Mouse (Mus musculus) C2C12 (cell line): ENCODE measurements around the gene Ccdc38. TPM values are rescaled to one million over a fixed set of nuclear protein-coding genes. Genes with fewer than 3 reads are reported as not detected.

ENCODE experiments used
- H3K27me3 ChIP-seq: one replicate; pipeline ENCODE4 v1.6.1; 2011; ENCODE audit not compliant: control insufficient read depth, insufficient read depth, insufficient read length
- H3K36me3 ChIP-seq: one replicate; pipeline ENCODE4 v1.6.1; 2011; ENCODE audit not compliant: control insufficient read depth, insufficient read depth
- H3K4me3 ChIP-seq: one replicate; pipeline ENCODE4 v1.5.1; 2011; ENCODE audit warnings: mild to moderate bottlenecking, control low read depth; ENCODE audit not compliant: poor library complexity, insufficient read depth, severe bottlenecking
- H3K79me2 ChIP-seq: one replicate; pipeline ENCODE4 v1.6.1; 2011; ENCODE audit not compliant: control insufficient read depth, insufficient read depth
- H3K79me3 ChIP-seq: one replicate; pipeline ENCODE4 v1.6.1; 2011; ENCODE audit warnings: low read depth, control low read depth
- H3ac ChIP-seq: one replicate; pipeline ENCODE3; 2011; ENCODE audit warnings: low read depth; ENCODE audit not compliant: control insufficient read depth, insufficient read length
- CEBPB ChIP-seq: IDR thresholded peaks from one replicate; pipeline ENCODE4 v1.6.1; 2011; ENCODE audit warnings: low read depth, mild to moderate bottlenecking, control low read depth, moderate library complexity
- CTCF ChIP-seq: IDR thresholded peaks from one replicate; pipeline ENCODE4 v1.5.1; 2011; ENCODE audit not compliant: control insufficient read depth, insufficient read depth, insufficient read length
- FOSL1 ChIP-seq: IDR thresholded peaks from one replicate; pipeline ENCODE4 v1.8.0; 2011; ENCODE audit warnings: mild to moderate bottlenecking, low read length; ENCODE audit not compliant: poor library complexity, insufficient read depth, severe bottlenecking
- MAX ChIP-seq: IDR thresholded peaks from one replicate; pipeline ENCODE4 v1.6.1; 2011; ENCODE audit warnings: mild to moderate bottlenecking, control low read depth
- MYOD1 ChIP-seq: IDR thresholded peaks from one replicate; pipeline ENCODE4 v1.6.1; 2011; ENCODE audit warnings: low read depth; ENCODE audit not compliant: control insufficient read depth, insufficient read length
- MYOG ChIP-seq: IDR thresholded peaks from one replicate; pipeline ENCODE4 v1.6.1; 2011; ENCODE audit not compliant: control insufficient read depth, insufficient read length; ENCODE audit errors: extremely low read depth
- USF1 ChIP-seq: IDR thresholded peaks from one replicate; pipeline ENCODE4 v1.6.1; 2011; ENCODE audit warnings: low read depth, mild to moderate bottlenecking, control low read depth, moderate library complexity
- polyA plus RNA-seq: library from polyadenylated mRNA; unstranded; fragments of >200 nt; fragmentation: generic; extraction: Trizol; gene quantifications from one replicate; pipeline ENCODE4 v1.2.1, GENCODE M21; 2012; ENCODE audit warnings: missing spikeins

Ccdc38 gene
- polyA plus RNA-seq, 1 experiment = 0.08 TPM

GRCm38 (mm10) chr10:93623725-93624124 lies 83.3 kb downstream of the Ccdc38 start:
- H3K4me3 ChIP-seq = no peak overlapping the region
- no peak overlapping the region for H3ac ChIP-seq
- TF ChIP-seq MAX (no peak), CEBPB (no peak), MYOG (no peak), MYOD1 (no peak), USF1 (no peak), FOSL1 (no peak), CTCF (no peak)

GRCm38 (mm10) chr10:93624151-93624550 lies 83.7 kb downstream of the Ccdc38 start:
- TF ChIP-seq FOSL1 (no peak), MYOD1 (no peak), CEBPB (no peak), USF1 (no peak), CTCF (no peak), MYOG (no peak), MAX (no peak)
- Histone ChIP-seq H3K79me2 (no peaks in the 10 kb centered on the region), H3K79me3 (no peaks in the 10 kb centered on the region), H3ac (no peak overlapping the region), H3K36me3 (no peaks in the 10 kb centered on the region), H3K4me3 (no peak overlapping the region), H3K27me3 (no peaks in the 10 kb centered on the region)

More at GRCm38 (mm10) chr10:93623725-93624124, 83.3 kb downstream of the Ccdc38 start:
- Histone ChIP-seq H3K79me3 (no peaks in the 10 kb centered on the region), H3K36me3 (no peaks in the 10 kb centered on the region), H3K79me2 (no peaks in the 10 kb centered on the region), H3K27me3 (no peaks in the 10 kb centered on the region)

DNA sequence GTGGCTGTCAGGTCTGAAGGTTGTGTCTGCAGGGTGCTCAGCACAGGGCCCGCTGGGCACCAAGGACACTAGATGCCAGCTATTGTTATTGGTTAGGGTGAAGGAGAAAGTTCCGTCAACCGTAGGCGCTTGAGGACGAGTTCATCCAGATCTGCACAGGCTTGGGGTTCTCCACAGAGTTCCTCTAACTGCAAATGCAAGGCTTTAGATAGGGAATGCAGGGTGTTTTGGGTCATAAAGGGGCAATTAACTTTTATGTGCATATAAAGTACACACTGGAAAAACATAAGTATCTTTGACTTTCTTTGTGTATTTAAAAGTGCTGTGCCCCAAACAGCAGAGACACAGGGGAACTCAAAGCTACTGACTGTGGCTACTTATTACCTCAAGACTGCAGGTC lies 89.9 kb downstream of the Ccdc38 start:
- TF ChIP-seq USF1 (no peak), CTCF (no peak), MAX (no peak), MYOG (no peak), FOSL1 (no peak)
- H3K36me3 ChIP-seq = no peaks in the 10 kb centered on the region
- no peaks in the 10 kb centered on the region for H3K79me3 ChIP-seq
- no peaks in the 10 kb centered on the region for H3K27me3 ChIP-seq
- no peaks in the 10 kb centered on the region for H3K79me2 ChIP-seq
- H3K4me3 ChIP-seq = no peak overlapping the region
- H3ac ChIP-seq = no peak overlapping the region

- Histone ChIP-seq H3K79me2 (no peaks in the 10 kb centered on the region), H3K27me3 (no peaks in the 10 kb centered on the region), H3K36me3 (no peaks in the 10 kb centered on the region), H3K79me3 (no peaks in the 10 kb centered on the region), H3ac (no peak overlapping the region), H3K4me3 (no peak overlapping the region)
- TF ChIP-seq CEBPB (no peak), CTCF (no peak), MYOG (no peak), MYOD1 (no peak), FOSL1 (no peak), USF1 (no peak), MAX (no peak)
Observed at GRCm38 (mm10) chr10:93632086-93632485, 91.7 kb downstream of the Ccdc38 start.

- no peaks in the 10 kb centered on the region for H3K79me3 ChIP-seq
- no peak overlapping the region for H3K4me3 ChIP-seq
- no peaks in the 10 kb centered on the region for H3K36me3 ChIP-seq
- H3K79me2 ChIP-seq = no peaks in the 10 kb centered on the region
- H3K27me3 ChIP-seq = no peaks in the 10 kb centered on the region
- no peak overlapping the region for H3ac ChIP-seq
- TF ChIP-seq MYOG = no peak
Observed at GRCm38 (mm10) chr10:93633563-93633962, 93.1 kb downstream of the Ccdc38 start.

Other genes with a start within 250 kb of the Ccdc38 start
- 56.1 TPM for gene Elk3, start 229.5 kb upstream of the Ccdc38 start, polyA plus RNA-seq
- gene Lta4h, start 87.2 kb upstream of the Ccdc38 start, polyA plus RNA-seq = 69.6 TPM
- gene Hal, start 51.9 kb upstream of the Ccdc38 start, polyA plus RNA-seq = 0.02 TPM
- gene Amdhd1, start 599 bp upstream of the Ccdc38 start, polyA plus RNA-seq = 0.04 TPM
- gene Snrpf, start 49.1 kb downstream of the Ccdc38 start, polyA plus RNA-seq = 258 TPM
- gene Ntn4, start 100.0 kb downstream of the Ccdc38 start, polyA plus RNA-seq = 0.48 TPM